Mouse (Mus musculus) heart, embryonic 12.5 days (tissue): ENCODE measurements around the gene Spaca3. TPM values are rescaled to one million over a fixed set of nuclear protein-coding genes. Genes with fewer than 3 reads are reported as not detected.

Experiments used
- ATAC-seq: fragments of 200-750 bp; cut with Nextera tagmentation; 2 replicates; pipeline ENCODE4 v1.8.0; 2017; ENCODE audit warnings: moderate TSS enrichment, moderate library complexity; ENCODE audit not compliant: insufficient number of reproducible peaks, low FRiP score
- H3K27ac ChIP-seq: fragments of 300-500 bp; sonication (generic); 2 replicates; pipeline ENCODE4 v1.5.1; 2016; ENCODE audit warnings: mild to moderate bottlenecking, moderate library complexity; ENCODE audit not compliant: poor library complexity, severe bottlenecking
- H3K27me3 ChIP-seq: fragments of 300-500 bp; sonication (generic); replicated peaks from 2 replicates; pipeline ENCODE4 v1.6.1; 2016; ENCODE audit warnings: mild to moderate bottlenecking, moderate library complexity
- H3K36me3 ChIP-seq: fragments of 300-500 bp; sonication (generic); 2 replicates; pipeline ENCODE4 v1.6.1; 2016; ENCODE audit warnings: mild to moderate bottlenecking, moderate library complexity
- H3K4me1 ChIP-seq: fragments of 300-500 bp; sonication (generic); replicated peaks from 2 replicates; pipeline ENCODE4 v1.6.1; 2016; ENCODE audit warnings: mild to moderate bottlenecking
- H3K4me2 ChIP-seq: fragments of 300-500 bp; sonication (generic); 2 replicates; pipeline ENCODE4 v1.6.1; 2016; ENCODE audit warnings: mild to moderate bottlenecking, moderate library complexity
- H3K4me3 ChIP-seq: fragments of 300-500 bp; sonication (generic); 2 replicates; pipeline ENCODE4 v1.5.1; 2016; ENCODE audit warnings: mild to moderate bottlenecking
- H3K9ac ChIP-seq: fragments of 300-500 bp; sonication (generic); 2 replicates; pipeline ENCODE4 v1.6.1; 2016; ENCODE audit warnings: mild to moderate bottlenecking, moderate library complexity
- H3K9me3 ChIP-seq: fragments of 300-500 bp; sonication (generic); replicated peaks from 2 replicates; pipeline ENCODE4 v1.6.1; 2016; ENCODE audit warnings: mild to moderate bottlenecking, moderate library complexity
- WGBS: fragments of 180-500 bp; shearing (Covaris S2); methylation state at CpG from one replicate; pipeline ENCODE4 v1.1.7; 2016; 5-methylcytosine and 5-hydroxymethylcytosine counted together
- polyA plus RNA-seq: library from polyadenylated mRNA; unstranded; fragments of >200 nt; fragmentation: Nextera tagmentation; extraction: Ambion mirVana; gene quantifications from 2 replicates; pipeline ENCODE4 v1.2.1, GENCODE M21; 2016

The Spaca3 gene
- polyA plus RNA-seq, 1 experiment from 2014 or later: not detected

DNA sequence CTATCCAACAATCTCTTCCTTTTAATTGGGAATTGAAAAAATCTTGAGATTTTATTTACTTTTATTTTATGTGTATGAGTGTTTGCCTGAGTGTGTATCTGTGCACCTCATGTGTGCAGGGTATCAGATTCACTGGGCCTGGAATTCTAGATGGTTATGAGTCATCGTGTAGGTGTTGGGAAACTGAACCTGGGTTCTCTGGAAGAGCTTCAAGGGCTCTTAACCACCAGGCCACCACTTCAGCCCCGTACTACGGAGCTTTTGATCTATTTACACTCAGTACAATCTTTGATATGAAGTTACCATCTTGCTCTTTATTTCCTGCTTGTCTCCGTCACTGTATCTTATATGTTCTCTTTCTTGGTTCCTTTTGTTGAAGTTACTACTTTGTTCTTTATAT is 42.4 kb downstream of the Spaca3 start:
- WGBS: 67% methylated on average over 4 of the region's 4 CpGs
- H3K4me1 ChIP-seq: no peaks in the 10 kb centered on the region
- ATAC-seq: no peak

GRCm38 (mm10) chr11:80902664-80903063 is 44.5 kb downstream of the Spaca3 start:
- WGBS: 64% methylated on average over 7 of the region's 7 CpGs
- Histone ChIP-seq H3K4me1 (no peaks in the 10 kb centered on the region), H3K27ac (no peak overlapping the region), H3K36me3 (no peaks in the 10 kb centered on the region), H3K4me3 (no peak overlapping the region), H3K27me3 (no peaks in the 10 kb centered on the region), H3K9ac (no peak overlapping the region), H3K9me3 (no peaks in the 10 kb centered on the region), H3K4me2 (no peak overlapping the region)
- ATAC-seq: no peak

More for the DNA sequence above, 42.4 kb downstream of the Spaca3 start:
- Histone ChIP-seq H3K27me3 (no peaks in the 10 kb centered on the region), H3K9me3 (no peaks in the 10 kb centered on the region), H3K4me2 (no peak overlapping the region), H3K4me3 (no peak overlapping the region), H3K36me3 (no peaks in the 10 kb centered on the region), H3K27ac (no peak overlapping the region), H3K9ac (no peak overlapping the region)

- Histone ChIP-seq H3K4me1 (no peaks in the 10 kb centered on the region), H3K4me3 (no peak overlapping the region), H3K9ac (no peak overlapping the region), H3K4me2 (no peak overlapping the region), H3K36me3 (no peaks in the 10 kb centered on the region), H3K27me3 (no peaks in the 10 kb centered on the region), H3K9me3 (no peaks in the 10 kb centered on the region), H3K27ac (no peak overlapping the region)
- WGBS: 84% methylated on average over 10 of the region's 10 CpGs
- ATAC-seq: no peak
Measured at GRCm38 (mm10) chr11:80903426-80903825, 45.3 kb downstream of the Spaca3 start.

DNA sequence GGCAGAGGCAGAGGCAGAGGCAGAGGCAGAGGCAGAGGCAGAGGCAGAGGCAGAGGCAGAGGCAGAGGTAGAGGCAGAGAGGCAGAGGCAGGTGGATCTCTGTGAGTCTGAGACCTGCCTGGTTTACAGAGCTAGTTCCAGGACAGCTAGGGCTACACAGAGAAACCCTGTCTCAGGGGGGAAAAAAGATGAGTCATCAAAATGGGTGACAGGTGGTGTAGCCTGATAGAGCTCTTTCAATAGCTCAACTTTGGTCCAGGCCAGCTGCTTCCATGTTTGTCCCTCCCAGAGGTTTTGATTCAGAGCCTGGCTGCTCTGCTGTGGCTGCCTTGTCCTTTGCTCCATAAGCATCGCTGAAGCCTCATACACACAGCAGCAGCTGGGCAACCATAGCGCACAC is 46.4 kb downstream of the Spaca3 start:
- ATAC-seq: no peak
- H3K9ac ChIP-seq: no peak overlapping the region

DNA sequence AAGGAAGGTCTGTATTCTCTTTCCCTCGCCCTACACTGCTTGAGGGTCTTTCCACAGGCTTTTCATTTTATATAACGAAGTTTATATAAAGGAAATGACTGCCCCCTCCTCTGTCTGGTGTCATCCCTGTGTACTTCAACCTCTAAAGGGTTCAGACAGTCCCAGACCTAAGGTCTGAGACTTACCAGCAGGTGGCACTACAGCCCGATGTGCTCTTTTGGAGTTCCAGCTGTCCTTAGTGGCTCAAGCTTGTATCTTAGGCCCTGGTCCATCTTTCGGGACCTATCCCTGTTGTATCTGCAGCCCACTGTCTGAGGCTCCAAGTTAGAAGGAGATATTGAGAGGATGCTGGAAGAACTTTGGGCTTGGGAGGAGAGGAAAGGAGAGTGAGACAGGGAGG is 48.3 kb downstream of the Spaca3 start:
- no peak overlapping the region for H3K27ac ChIP-seq
- H3K27me3 ChIP-seq: no peaks in the 10 kb centered on the region
- no peak for ATAC-seq
- H3K9me3 ChIP-seq: no peaks in the 10 kb centered on the region
- H3K36me3 ChIP-seq: no peaks in the 10 kb centered on the region
- no peak overlapping the region for H3K4me3 ChIP-seq
- H3K4me1 ChIP-seq: no peaks in the 10 kb centered on the region
- WGBS: 30% methylated on average over 4 of the region's 4 CpGs
- H3K4me2 ChIP-seq: no peak overlapping the region
- H3K9ac ChIP-seq: no peak overlapping the region

More for the DNA sequence above, 46.4 kb downstream of the Spaca3 start:
- WGBS: 82% methylated on average over 2 of the region's 2 CpGs
- Histone ChIP-seq H3K4me1 (no peaks in the 10 kb centered on the region), H3K27me3 (no peaks in the 10 kb centered on the region), H3K36me3 (no peaks in the 10 kb centered on the region), H3K9me3 (no peaks in the 10 kb centered on the region), H3K27ac (no peak overlapping the region), H3K4me2 (no peak overlapping the region), H3K4me3 (no peak overlapping the region)

DNA sequence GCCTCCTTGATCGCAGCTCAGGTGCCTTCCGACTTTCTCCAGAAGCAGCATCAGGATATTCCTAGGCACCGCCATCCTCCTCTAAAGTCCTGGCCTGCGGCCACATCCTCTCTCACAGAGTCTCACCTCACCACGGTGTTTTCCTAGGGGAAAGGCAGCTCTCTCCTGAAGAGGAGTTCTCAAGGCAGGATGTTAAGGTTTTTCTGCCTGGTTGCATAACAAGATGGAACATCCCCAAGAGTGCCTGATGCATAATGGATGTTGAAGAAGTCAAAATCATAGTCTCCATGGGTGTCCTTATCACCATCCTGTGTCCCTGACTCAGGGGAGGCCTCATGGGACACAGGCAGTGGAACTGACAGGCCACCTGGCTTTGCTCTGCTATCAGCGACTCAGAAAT is 49.7 kb downstream of the Spaca3 start:
- Histone ChIP-seq H3K4me1 (no peaks in the 10 kb centered on the region), H3K4me3 (no peak overlapping the region), H3K27ac (no peak overlapping the region), H3K4me2 (no peak overlapping the region), H3K9me3 (no peaks in the 10 kb centered on the region), H3K36me3 (no peaks in the 10 kb centered on the region), H3K27me3 (no peaks in the 10 kb centered on the region), H3K9ac (no peak overlapping the region)
- 77% methylated on average over 6 of the region's 6 CpGs for WGBS
- no peak for ATAC-seq

DNA sequence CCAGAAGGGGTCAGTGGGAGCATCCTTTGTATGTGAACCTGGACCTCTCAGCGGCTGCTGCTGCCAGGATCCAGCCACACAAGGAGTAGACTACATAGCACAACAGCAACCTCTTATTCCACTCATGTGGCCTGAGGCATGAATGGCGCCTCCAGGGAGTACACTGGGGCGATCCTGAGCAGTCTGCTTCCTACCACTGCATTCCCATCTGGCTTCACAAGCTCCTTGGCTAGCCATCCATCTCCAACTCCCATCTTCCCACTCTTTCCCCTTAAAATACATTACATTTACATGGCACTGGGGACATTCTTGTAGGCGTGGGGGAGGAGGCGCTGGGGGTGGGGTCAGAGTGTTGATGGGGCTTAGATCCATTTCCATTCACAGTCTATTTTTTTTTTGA is 54.6 kb downstream of the Spaca3 start:
- Histone ChIP-seq H3K4me3 (no peak overlapping the region), H3K9ac (no peak overlapping the region), H3K9me3 (no peaks in the 10 kb centered on the region; the same call in 1 of the 2 replicates), H3K4me1 (no peaks in the 10 kb centered on the region), H3K36me3 (no peaks in the 10 kb centered on the region), H3K27ac (no peak overlapping the region), H3K27me3 (no peaks in the 10 kb centered on the region), H3K4me2 (no peak overlapping the region)
- ATAC-seq: no peak
- 82% methylated on average over 5 of the region's 5 CpGs for WGBS

GRCm38 (mm10) chr11:80913408-80914024 is 55.4 kb downstream of the Spaca3 start:
- H3K4me2 ChIP-seq: no peak overlapping the region
- no peaks in the 10 kb centered on the region for H3K27me3 ChIP-seq
- ATAC-seq: no peak
- no peak overlapping the region for H3K4me3 ChIP-seq
- no peaks in the 10 kb centered on the region; the same call in 1 of the 2 replicates for H3K9me3 ChIP-seq
- H3K4me1 ChIP-seq: no peaks in the 10 kb centered on the region
- no peak overlapping the region for H3K27ac ChIP-seq
- no peaks in the 10 kb centered on the region for H3K36me3 ChIP-seq
- no peak overlapping the region for H3K9ac ChIP-seq
- 51% methylated on average over 4 of the region's 4 CpGs for WGBS

Other genes with a start within 250 kb of the Spaca3 start
- 11.3 and 13.3 TPM in 2 replicates for gene Myo1d, start 78.3 kb upstream of the Spaca3 start, polyA plus RNA-seq
- 99.1 and 101 TPM in 2 replicates for gene Tmem98, start 48.2 kb upstream of the Spaca3 start, polyA plus RNA-seq